15 mouse cellular contexts compared by ENCODE assay signal in the genomic region with DNA sequence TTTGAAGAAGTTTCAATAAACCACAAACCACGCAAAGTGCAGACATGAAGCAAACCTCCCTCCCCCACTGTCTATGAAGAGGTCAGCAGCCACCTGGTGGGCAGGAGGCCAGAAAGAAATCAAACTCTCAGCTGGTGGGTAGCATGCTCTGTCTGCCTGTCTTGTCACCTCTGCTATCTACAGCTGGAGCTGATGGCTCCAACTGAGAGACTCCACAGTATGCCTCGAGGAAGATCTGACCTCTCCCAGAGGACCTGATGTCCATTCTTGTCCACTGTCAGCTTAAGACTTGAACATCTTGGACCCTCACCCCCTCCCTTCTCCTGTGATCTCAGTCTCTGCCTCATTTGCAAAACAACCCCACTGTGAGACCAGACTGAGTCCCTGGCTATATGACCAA.
DNase-seq lines count a peak whose midpoint lies in the region; ATAC-seq lines count a peak whose summit lies in the region.
"Had no signal": no experiment of that assay in that cellular context is flagged by ENCODE, and none has a peak within 500 bp of the region (broad histone marks: within the 10 kb centered on the region; RNA-seq: fewer than 3 reads in every experiment).

No protein-coding gene starts in this region.

- intact Hi-C loops in left cerebral cortex, postnatal 4 days (cut with DNase I): no loop called here
- intact Hi-C loops in left cerebral cortex, postnatal 25 days (cut with DNase I): no loop called here

- WGBS in embryonic facial prominence, embryonic 12.5 days: 53% methylated on average over 2 of the region's 2 CpGs
- WGBS in embryonic facial prominence, embryonic 10.5 days: 48% methylated on average over 2 of the region's 2 CpGs
- WGBS in embryonic facial prominence, embryonic 14.5 days: 52% methylated on average over 2 of the region's 2 CpGs

- H3K36me3 ChIP-seq in embryonic facial prominence, embryonic 12.5 days: no peaks in the 10 kb centered on the region
- no peaks in the 10 kb centered on the region for H3K36me3 ChIP-seq in embryonic facial prominence, embryonic 10.5 days (replicated peaks)
- no peaks in the 10 kb centered on the region for H3K36me3 ChIP-seq in embryonic facial prominence, embryonic 14.5 days (ENCODE audit: control insufficient read depth, insufficient read depth, low read length)
- H3K36me3 ChIP-seq: forebrain, embryonic 15.5 days; heart, embryonic 13.5 days had no signal

- ATAC-seq in embryonic facial prominence, embryonic 12.5 days (ENCODE audit: insufficient number of reproducible peaks, insufficient read depth, low FRiP score, low TSS enrichment): 0 out of 2 replicates have a peak, but pooled peaks have one; percentile 63
- ATAC-seq in embryonic facial prominence, embryonic 14.5 days (ENCODE audit: low read depth): no peak
- ATAC-seq: forebrain, embryonic 15.5 days; hindbrain, postnatal 0 days had no signal

- H3K4me1 ChIP-seq in embryonic facial prominence, embryonic 12.5 days: peaks cover 19% of the 10 kb centered on the region
- H3K4me1 ChIP-seq in embryonic facial prominence, embryonic 10.5 days: peaks cover 21% of the 10 kb centered on the region
- peaks cover 15% of the 10 kb centered on the region for H3K4me1 ChIP-seq in embryonic facial prominence, embryonic 14.5 days (ENCODE audit: control insufficient read depth, insufficient read depth, low read length)
- H3K4me1 ChIP-seq: forebrain, embryonic 15.5 days had no signal

- no peaks in the 10 kb centered on the region for H3K9me3 ChIP-seq in embryonic facial prominence, embryonic 12.5 days
- H3K9me3 ChIP-seq in embryonic facial prominence, embryonic 10.5 days: no peaks in the 10 kb centered on the region
- H3K9me3 ChIP-seq in embryonic facial prominence, embryonic 14.5 days (ENCODE audit: control insufficient read depth, low read length): no peaks in the 10 kb centered on the region
- H3K9me3 ChIP-seq: forebrain, embryonic 15.5 days; heart, embryonic 13.5 days had no signal

- H3K4me2 ChIP-seq in embryonic facial prominence, embryonic 12.5 days (replicated peaks): no peak overlapping the region
- H3K4me2 ChIP-seq in embryonic facial prominence, embryonic 14.5 days (ENCODE audit: low read depth, low read length): no peak overlapping the region
- H3K4me2 ChIP-seq: forebrain, embryonic 15.5 days; heart, embryonic 13.5 days had no signal

- no peak overlapping the region for H3K4me3 ChIP-seq in embryonic facial prominence, embryonic 12.5 days
- H3K4me3 ChIP-seq in embryonic facial prominence, embryonic 10.5 days: no peak overlapping the region
- no peak overlapping the region for H3K4me3 ChIP-seq in embryonic facial prominence, embryonic 14.5 days (ENCODE audit: low read depth, low read length)
- H3K4me3 ChIP-seq: forebrain, embryonic 15.5 days; heart, embryonic 13.5 days had no signal

- no peak overlapping the region for H3K9ac ChIP-seq in embryonic facial prominence, embryonic 12.5 days
- no peak overlapping the region for H3K9ac ChIP-seq in embryonic facial prominence, embryonic 14.5 days (ENCODE audit: low read depth, low read length)
- H3K9ac ChIP-seq: forebrain, embryonic 15.5 days; heart, embryonic 13.5 days had no signal

- no peak for DNase-seq in embryonic facial prominence, embryonic 10.5 days (ENCODE audit: low spot score)
- peak; percentile 22 for DNase-seq in left cerebral cortex, postnatal 4 days
- DNase-seq in left cerebral cortex, postnatal 25 days (ENCODE audit: low spot score in 2 of 2): no peak
- DNase-seq in embryonic facial prominence, embryonic 14.5 days (ENCODE audit: low spot score): peak; percentile 11
- DNase-seq in urinary bladder, postnatal 36 days (ENCODE audit: low spot score in 2 of 2): no peak
- DNase-seq: adrenal gland, adult 2 months; adrenal gland, postnatal 25 days; cerebellum, adult 2 months; cerebellum, postnatal 36 days; gastrocnemius, postnatal 36 days; heart, postnatal 36 days had no signal

- no peaks in the 10 kb centered on the region for H3K27me3 ChIP-seq in embryonic facial prominence, embryonic 12.5 days
- H3K27me3 ChIP-seq in embryonic facial prominence, embryonic 10.5 days (replicated peaks; ENCODE audit: low read depth, poor library complexity, severe bottlenecking): no peaks in the 10 kb centered on the region
- H3K27me3 ChIP-seq in embryonic facial prominence, embryonic 14.5 days (replicated peaks; ENCODE audit: control insufficient read depth, insufficient read depth, low read length): no peaks in the 10 kb centered on the region
- H3K27me3 ChIP-seq: forebrain, embryonic 15.5 days; heart, embryonic 13.5 days had no signal

- no peak overlapping the region for H3K27ac ChIP-seq in embryonic facial prominence, embryonic 12.5 days
- H3K27ac ChIP-seq in embryonic facial prominence, embryonic 10.5 days (replicated peaks): no peak overlapping the region
- no peak overlapping the region for H3K27ac ChIP-seq in embryonic facial prominence, embryonic 14.5 days (replicated peaks; ENCODE audit: low read depth, low read length)
- H3K27ac ChIP-seq: forebrain, embryonic 15.5 days; heart, embryonic 13.5 days; hindbrain, postnatal 0 days had no signal

Comparison
In these comparisons a context has a peak if more than half of its experiments do, and no peak if none do; other contexts are left out.
1. DNase-seq: peak in left cerebral cortex, postnatal 4 days (single experiment) and embryonic facial prominence, embryonic 14.5 days (single experiment); none in embryonic facial prominence, embryonic 10.5 days (single experiment), left cerebral cortex, postnatal 25 days (0 of 2) and urinary bladder, postnatal 36 days (0 of 2).